Comparison of ENCODE assay signal across 23 mouse cellular contexts in the genomic region with DNA sequence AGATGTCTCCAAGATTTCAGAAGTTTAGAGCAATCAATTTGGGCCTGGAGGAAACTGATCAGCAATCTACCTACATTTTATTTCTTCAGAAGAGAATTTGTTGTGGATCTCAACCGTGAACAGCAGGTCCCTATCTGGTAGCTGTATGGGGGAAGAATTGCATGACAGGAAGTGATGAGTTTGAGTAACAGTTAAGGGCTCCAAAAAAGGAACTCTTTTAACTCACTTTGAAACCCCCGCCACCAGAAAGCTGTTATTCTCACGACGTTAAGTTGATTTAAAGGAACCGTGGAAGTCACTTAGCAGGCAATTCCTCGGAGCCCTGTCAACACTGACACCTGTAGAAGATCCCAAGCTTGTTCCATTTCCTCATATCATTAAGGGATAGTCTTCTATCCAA. TPM values are rescaled to one million over a fixed set of nuclear protein-coding genes. Genes with fewer than 3 reads are reported as not detected.
DNase-seq lines count a peak whose midpoint lies in the region; ATAC-seq and TF ChIP-seq lines count a peak whose summit lies in the region.
"Had no signal": no experiment of that assay in that cellular context is flagged by ENCODE, and none has a peak within 500 bp of the region (broad histone marks: within the 10 kb centered on the region; RNA-seq: fewer than 3 reads in every experiment).

No protein-coding gene starts in this region.

- TF ChIP-seq POLR2A in thymus, adult 2 months (IDR thresholded peaks at IDR 0.05; ENCODE audit: control insufficient read depth, extremely low read depth, insufficient read depth, low read length, poor library complexity): no peak
- TF ChIP-seq POLR2A in bone marrow macrophage, adult 2 months (IDR thresholded peaks at IDR 0.05; ENCODE audit: borderline replicate concordance, low read depth, low read length): no peak

- no peak overlapping the region for H3K4me3 ChIP-seq in thymus, adult 2 months (ENCODE audit: control insufficient read depth, insufficient read depth, low read length)
- no peak overlapping the region for H3K4me3 ChIP-seq in bone marrow macrophage, adult 2 months (ENCODE audit: insufficient read depth, low read length)
- H3K4me3 ChIP-seq in hindbrain, embryonic 13.5 days: no peak overlapping the region
- H3K4me3 ChIP-seq: embryonic facial prominence, embryonic 12.5 days; erythroblast, embryonic 14.5 days; forebrain, embryonic 13.5 days; midbrain, embryonic 10.5 days had no signal

- peaks cover 3% of the 10 kb centered on the region for H3K4me1 ChIP-seq in thymus, adult 2 months (replicated peaks; ENCODE audit: control insufficient read depth, insufficient read depth, low read length)
- H3K4me1 ChIP-seq in bone marrow macrophage, adult 2 months (ENCODE audit: control insufficient read depth, insufficient read depth, low read length): peaks cover 12% of the 10 kb centered on the region
- no peaks in the 10 kb centered on the region for H3K4me1 ChIP-seq in hindbrain, embryonic 13.5 days (replicated peaks)
- H3K4me1 ChIP-seq: embryonic facial prominence, embryonic 12.5 days; forebrain, embryonic 13.5 days; midbrain, embryonic 10.5 days had no signal

- no peaks in the 10 kb centered on the region for H3K27me3 ChIP-seq in thymus, adult 2 months (ENCODE audit: control insufficient read depth, insufficient read depth, low read length)
- H3K27me3 ChIP-seq in hindbrain, embryonic 13.5 days: no peaks in the 10 kb centered on the region
- H3K27me3 ChIP-seq: embryonic facial prominence, embryonic 12.5 days; forebrain, embryonic 13.5 days had no signal

- WGBS in thymus, adult 2 months: 5% methylated on average over 6 of the region's 6 CpGs
- WGBS in hindbrain, embryonic 13.5 days: 84% methylated on average over 6 of the region's 6 CpGs

- no peak overlapping the region for H3K9ac ChIP-seq in hindbrain, embryonic 13.5 days
- H3K9ac ChIP-seq: embryonic facial prominence, embryonic 12.5 days; forebrain, embryonic 13.5 days had no signal

- DNase-seq in thymus, adult 2 months: peak; percentile 43
- DNase-seq in thymus, postnatal 4 days: no peak
- no peak for DNase-seq in heart, postnatal 36 days
- no peak for DNase-seq in frontal cortex, adult 2 months (ENCODE audit: extremely low spot score in 1 of 2, low spot score in 1 of 2)
- no peak for DNase-seq in ovary, postnatal 10 days (ENCODE audit: low spot score)
- DNase-seq: adrenal gland, postnatal 36 days; cerebellum, adult 2 months; gastrocnemius, postnatal 25 days; kidney, adult 2 months; kidney, postnatal 36 days; layer of hippocampus, adult 9-11 months; lung, adult 18-20 months; spleen, adult 18-20 months had no signal

- no peaks in the 10 kb centered on the region for H3K36me3 ChIP-seq in thymus, adult 2 months (ENCODE audit: control insufficient read depth, insufficient read depth, low read length)
- H3K36me3 ChIP-seq in hindbrain, embryonic 13.5 days: no peaks in the 10 kb centered on the region
- H3K36me3 ChIP-seq: embryonic facial prominence, embryonic 12.5 days; G1E; midbrain, embryonic 10.5 days had no signal

- no peaks in the 10 kb centered on the region for H3K9me3 ChIP-seq in hindbrain, embryonic 13.5 days
- H3K9me3 ChIP-seq: embryonic facial prominence, embryonic 12.5 days; forebrain, embryonic 13.5 days; G1E; midbrain, embryonic 10.5 days had no signal

- H3K27ac ChIP-seq in thymus, adult 2 months (ENCODE audit: control insufficient read depth, insufficient read depth, low read length): no peak overlapping the region; the same call in 1 of the 2 replicates
- peak overlapping the region; percentile 30; the same call in 1 of the 2 replicates for H3K27ac ChIP-seq in bone marrow macrophage, adult 2 months (ENCODE audit: insufficient read depth, low read depth, low read length)
- no peak overlapping the region for H3K27ac ChIP-seq in hindbrain, embryonic 13.5 days
- H3K27ac ChIP-seq: embryonic facial prominence, embryonic 12.5 days; forebrain, embryonic 13.5 days; midbrain, embryonic 10.5 days; stomach, postnatal 0 days had no signal

- ATAC-seq in neutrophil, adult 5-6 weeks (ENCODE audit: extremely low read depth, insufficient number of reproducible peaks, low FRiP score, poor library complexity, severe bottlenecking): peak; percentile 69
- no peak for ATAC-seq in hindbrain, embryonic 13.5 days (ENCODE audit: low FRiP score)
- ATAC-seq: forebrain, embryonic 13.5 days had no signal

- H3K4me2 ChIP-seq in hindbrain, embryonic 13.5 days: no peak overlapping the region
- H3K4me2 ChIP-seq: embryonic facial prominence, embryonic 12.5 days; forebrain, embryonic 13.5 days; liver, embryonic 11.5 days had no signal

- intact Hi-C loops in heart, postnatal 36 days (cut with DNase I): no loop called here

- TF ChIP-seq CTCF in thymus, adult 2 months (IDR thresholded peaks at IDR 0.05; ENCODE audit: borderline replicate concordance, control insufficient read depth, extremely low read depth, insufficient read depth, low read length, poor library complexity): no peak
- TF ChIP-seq CTCF in bone marrow macrophage, adult 2 months (IDR thresholded peaks at IDR 0.05; ENCODE audit: low read depth, low read length): no peak

RNA-seq across cellular contexts. Expression of a gene that starts 9.8 kb away (rescaled TPM):
- 53.8 and 57.5 TPM in 2 replicates for polyA plus RNA-seq in thymus, adult 2 months (2012; rRNA removed)
- 42.0 and 46.6 TPM in 2 replicates for polyA plus RNA-seq in bone marrow macrophage, adult 2 months (2012; ENCODE audit: insufficient read depth, insufficient read length, missing spikeins)
- 41.5 and 52.5 TPM in 2 replicates for total RNA-seq in neutrophil, adult 5-6 weeks (2017)
- total RNA-seq in heart, postnatal 36 days (2021): 10 to 100 TPM; 20.3 to 23.3 TPM
- 131 and 151 TPM in 2 replicates for polyA plus RNA-seq in frontal cortex, adult 2 months (2012; rRNA removed)
- polyA plus RNA-seq in hindbrain, embryonic 13.5 days (2015; fragmentation: Nextera tagmentation; extraction: Ambion mirVana): 73.3 and 78.0 TPM in 2 replicates
